Mouse (Mus musculus) heart, postnatal 0 days (tissue): ENCODE measurements around the gene Tmem30c. TPM values are rescaled to one million over a fixed set of nuclear protein-coding genes. Genes with fewer than 3 reads are reported as not detected.

Experiments
- ATAC-seq: fragments of 200-750 bp; cut with Nextera tagmentation; 2 replicates; pipeline ENCODE4 v1.8.0; 2017; ENCODE audit warnings: low read depth, moderate number of reproducible peaks, moderate library complexity; ENCODE audit not compliant: insufficient read depth
- DNase-seq: peaks from one replicate; pipeline ENCODE4 v3.0.0-alpha.2; 2016; ENCODE audit warnings: low spot score
- H3K27ac ChIP-seq: fragments of 300-500 bp; sonication (generic); 2 replicates; pipeline ENCODE4 v1.5.1; 2014; ENCODE audit warnings: low read depth, mild to moderate bottlenecking
- H3K27me3 ChIP-seq: fragments of 300-500 bp; sonication (generic); 2 replicates; pipeline ENCODE4 v1.6.1; 2014; ENCODE audit warnings: low read length, mixed read lengths; ENCODE audit not compliant: control insufficient read depth, insufficient read depth
- H3K36me3 ChIP-seq: fragments of 300-500 bp; sonication (generic); replicated peaks from 2 replicates; pipeline ENCODE4 v1.6.1; 2014; ENCODE audit warnings: low read length, mixed read lengths; ENCODE audit not compliant: control insufficient read depth, insufficient read depth
- H3K4me1 ChIP-seq: fragments of 300-500 bp; sonication (generic); 2 replicates; pipeline ENCODE4 v1.6.1; 2014; ENCODE audit warnings: antibody characterized with exemption; ENCODE audit not compliant: control insufficient read depth, insufficient read depth
- H3K4me2 ChIP-seq: fragments of 300-500 bp; sonication (generic); 2 replicates; pipeline ENCODE4 v1.6.1; 2014; ENCODE audit warnings: low read depth, mild to moderate bottlenecking, low read length, moderate library complexity
- H3K4me3 ChIP-seq: fragments of 300-500 bp; sonication (generic); 2 replicates; pipeline ENCODE4 v1.5.1; 2014; ENCODE audit warnings: low read depth, low read length
- H3K9ac ChIP-seq: fragments of 300-500 bp; sonication (generic); replicated peaks from 2 replicates; pipeline ENCODE4 v1.6.1; 2014; ENCODE audit warnings: low read depth, low read length, mixed read lengths
- H3K9me3 ChIP-seq: fragments of 300-500 bp; sonication (generic); replicated peaks from 2 replicates; pipeline ENCODE4 v1.6.1; 2016; ENCODE audit warnings: low read length; ENCODE audit not compliant: control insufficient read depth
- CTCF ChIP-seq: IDR thresholded peaks from 2 replicates; pipeline ENCODE4 v1.5.1; 2016; ENCODE audit warnings: antibody characterized with exemption, control low read depth, low read depth
- EP300 ChIP-seq: IDR thresholded peaks from 2 replicates; pipeline ENCODE4 v1.6.1; 2016; ENCODE audit warnings: antibody characterized with exemption, low read depth
- WGBS: fragments of 180-500 bp; shearing (Covaris S2); extraction: QIAGEN DNeasy Blood & Tissue Kit; methylation state at CpG from one replicate; pipeline ENCODE4 v1.1.7; 2014; 5-methylcytosine and 5-hydroxymethylcytosine counted together
- polyA plus RNA-seq: library from polyadenylated mRNA; unstranded; fragments of >200 nt; fragmentation: Nextera tagmentation; extraction: Ambion mirVana; gene quantifications from 2 replicates; pipeline ENCODE4 v1.2.1, GENCODE M21; 2015
- total RNA-seq: library from RNA; depleted of rRNA; stranded (reverse); fragments of >200 nt; gene quantifications from 2 replicates; pipeline ENCODE4 v1.2.3, GENCODE M21; 2014; ENCODE audit warnings: low replicate concordance

Tmem30c gene
- total and polyA plus RNA-seq, 2 experiments from 2014 or later = 0.04 TPM; not detected in 1

- no peaks in the 10 kb centered on the region for H3K27me3 ChIP-seq
- peak; percentile 81 for ATAC-seq
- H3K36me3 ChIP-seq = no peaks in the 10 kb centered on the region
- peak overlapping the region; percentile 41 for H3K27ac ChIP-seq
- TF ChIP-seq CTCF (no peak), EP300 (no peak)
- no peaks in the 10 kb centered on the region for H3K9me3 ChIP-seq
- no peak overlapping the region for H3K4me2 ChIP-seq
- no peaks in the 10 kb centered on the region for H3K4me1 ChIP-seq
- H3K9ac ChIP-seq = no peak overlapping the region
- no peak overlapping the region for H3K4me3 ChIP-seq
- WGBS = 18% methylated on average over 4 of the region's 4 CpGs
- peak; percentile 49 for DNase-seq
Measured at GRCm38 (mm10) chr16:57292296-57292695, 369 bp downstream of the Tmem30c start.

GRCm38 (mm10) chr16:57291696-57292095, 969 bp downstream of the Tmem30c start:
- TF ChIP-seq EP300 (no peak), CTCF (no peak)
- H3K27me3 ChIP-seq = no peaks in the 10 kb centered on the region
- ATAC-seq (no peak), DNase-seq (no peak)
- H3K4me2 ChIP-seq = no peak overlapping the region
- no peak overlapping the region for H3K4me3 ChIP-seq
- no peaks in the 10 kb centered on the region for H3K9me3 ChIP-seq
- peak overlapping the region; percentile 41; the same call in 1 of the 2 replicates for H3K27ac ChIP-seq
- 90% methylated on average over 5 of the region's 5 CpGs for WGBS
- H3K36me3 ChIP-seq = no peaks in the 10 kb centered on the region
- H3K9ac ChIP-seq = no peak overlapping the region
- H3K4me1 ChIP-seq = no peaks in the 10 kb centered on the region

- TF ChIP-seq CTCF = no peak
- no peak for TF ChIP-seq EP300
- no peak overlapping the region for H3K4me2 ChIP-seq
- no peaks in the 10 kb centered on the region for H3K27me3 ChIP-seq
- DNase-seq (no peak), ATAC-seq (no peak)
- 77% methylated on average over 8 of the region's 8 CpGs for WGBS
- no peaks in the 10 kb centered on the region for H3K4me1 ChIP-seq
- H3K4me3 ChIP-seq = no peak overlapping the region
- no peaks in the 10 kb centered on the region for H3K36me3 ChIP-seq
- H3K9me3 ChIP-seq = no peaks in the 10 kb centered on the region
- H3K9ac ChIP-seq = no peak overlapping the region
- no peak overlapping the region for H3K27ac ChIP-seq
Measured at GRCm38 (mm10) chr16:57281417-57281816, 11.2 kb downstream of the Tmem30c start.

GRCm38 (mm10) chr16:57280221-57281217, 12.1 kb downstream of the Tmem30c start:
- WGBS = 77% methylated on average over 31 of the region's 31 CpGs
- H3K9ac ChIP-seq = no peak overlapping the region
- DNase-seq (peak; percentile 57), ATAC-seq (no peak)
- H3K9me3 ChIP-seq = no peaks in the 10 kb centered on the region
- H3K4me3 ChIP-seq = no peak overlapping the region
- no peaks in the 10 kb centered on the region for H3K4me1 ChIP-seq
- H3K4me2 ChIP-seq = no peak overlapping the region
- no peak overlapping the region for H3K27ac ChIP-seq
- no peaks in the 10 kb centered on the region for H3K36me3 ChIP-seq
- no peaks in the 10 kb centered on the region for H3K27me3 ChIP-seq
- no peak for TF ChIP-seq CTCF
- no peak for TF ChIP-seq EP300

GRCm38 (mm10) chr16:57278976-57279626, 13.6 kb downstream of the Tmem30c start:
- DNase-seq (no peak), ATAC-seq (no peak)
- Histone ChIP-seq H3K27me3 (no peaks in the 10 kb centered on the region), H3K4me3 (no peak overlapping the region), H3K27ac (no peak overlapping the region), H3K9ac (no peak overlapping the region), H3K36me3 (no peaks in the 10 kb centered on the region), H3K9me3 (no peaks in the 10 kb centered on the region), H3K4me2 (no peak overlapping the region), H3K4me1 (no peaks in the 10 kb centered on the region)
- TF ChIP-seq CTCF (no peak), EP300 (no peak)
- 86% methylated on average over 10 of the region's 12 CpGs for WGBS
